Mouse (Mus musculus) myocyte (in vitro differentiated cells): ENCODE data around the gene Gm8298.

Source experiments
- CEBPB ChIP-seq: IDR thresholded peaks from 2 replicates; pipeline ENCODE4 v1.6.1; 2011; ENCODE audit warnings: mild to moderate bottlenecking, moderate library complexity; ENCODE audit not compliant: poor library complexity, insufficient read depth, severe bottlenecking
- E2F4 ChIP-seq: IDR thresholded peaks from one replicate; pipeline ENCODE4 v1.6.1; 2011; ENCODE audit warnings: mild to moderate bottlenecking, control low read depth, moderate library complexity; ENCODE audit not compliant: insufficient read depth
- MAX ChIP-seq: IDR thresholded peaks from one replicate; pipeline ENCODE4 v1.6.1; 2011; ENCODE audit warnings: low read depth, mild to moderate bottlenecking, control low read depth
- MYOG ChIP-seq, 3 experiments: IDR thresholded peaks; one replicate each; pipeline ENCODE4 v1.6.1; 2011; ENCODE audit warnings: control low read depth in 2 of 3, low read depth in 2 of 3, mild to moderate bottlenecking in 2 of 3; ENCODE audit not compliant: insufficient read length in 2 of 3, control insufficient read depth in 1 of 3, insufficient read depth in 1 of 3
- POLR2A ChIP-seq: IDR thresholded peaks from one replicate; pipeline ENCODE4 v1.6.1; 2011; ENCODE audit warnings: low read depth, mild to moderate bottlenecking, control low read depth, moderate library complexity; ENCODE audit not compliant: insufficient read length

GRCm38 (mm10) chr3:59813169-59813568, 47.7 kb upstream of the Gm8298 start:
- TF ChIP-seq POLR2A (no peak), CEBPB (no peak), MAX (no peak), E2F4 (no peak), MYOG (IDR thresholded peaks at IDR 0.05; ENCODE audit: control insufficient read depth in 1 of 3, insufficient read depth in 1 of 3, insufficient read length in 2 of 3, low read depth in 2 of 3) (no peak)
